ENCODE assay signal across 18 mouse cellular contexts in genomic region chr5:97301621-97302020, GRCm38 (mm10).
DNase-seq lines count a peak whose midpoint lies in the region; ATAC-seq and TF ChIP-seq lines count a peak whose summit lies in the region.
"Had no signal": no experiment of that assay in that cellular context is flagged by ENCODE, and none has a peak within 500 bp of the region (broad histone marks: within the 10 kb centered on the region; RNA-seq: fewer than 3 reads in every experiment).

No protein-coding gene starts in this region.

- no peak overlapping the region for H3K4me3 ChIP-seq in cerebellum, adult 2 months (replicated peaks; ENCODE audit: insufficient read depth, low read depth, low read length)
- H3K4me3 ChIP-seq in kidney, adult 2 months (ENCODE audit: insufficient read depth, low read depth, low read length), result no peak overlapping the region
- H3K4me3 ChIP-seq: embryonic facial prominence, embryonic 12.5 days; forebrain, embryonic 12.5 days; heart, adult 2 months; heart, embryonic 15.5 days; hindbrain, embryonic 10.5 days had no signal

- H3K36me3 ChIP-seq in kidney, adult 2 months (ENCODE audit: control insufficient read depth, insufficient read depth, low read length), result no peaks in the 10 kb centered on the region
- H3K36me3 ChIP-seq: embryonic facial prominence, embryonic 12.5 days; forebrain, embryonic 12.5 days; heart, embryonic 15.5 days; hindbrain, embryonic 10.5 days had no signal

- TF ChIP-seq POLR2A in cerebellum, adult 2 months (IDR thresholded peaks at IDR 0.05; ENCODE audit: borderline replicate concordance, insufficient read depth, low read length), result no peak
- TF ChIP-seq POLR2A in kidney, adult 2 months (IDR thresholded peaks at IDR 0.05; ENCODE audit: low read depth, low read length), result no peak

- TF ChIP-seq CTCF in cerebellum, adult 2 months (IDR thresholded peaks at IDR 0.05; ENCODE audit: borderline replicate concordance, insufficient read depth, low read depth, low read length), result no peak
- no peak for TF ChIP-seq CTCF in kidney, adult 2 months (conservative IDR thresholded peaks at IDR 0.05; ENCODE audit: insufficient read depth, insufficient read length, low read depth, low read length)

- H3K27ac ChIP-seq in cerebellum, adult 2 months (ENCODE audit: insufficient read depth, low read length), result peak overlapping the region; percentile 51; the same call in 1 of the 2 replicates
- no peak overlapping the region for H3K27ac ChIP-seq in kidney, adult 2 months (ENCODE audit: insufficient read depth, low read depth, low read length)
- H3K27ac ChIP-seq: embryonic facial prominence, embryonic 12.5 days; forebrain, embryonic 12.5 days; heart, adult 2 months; heart, embryonic 15.5 days; hindbrain, embryonic 10.5 days; hindbrain, embryonic 14.5 days had no signal

- H3K4me1 ChIP-seq in cerebellum, adult 2 months (ENCODE audit: control insufficient read depth, insufficient read depth, low read length), result peaks cover 16% of the 10 kb centered on the region; the same call in 1 of the 2 replicates
- no peaks in the 10 kb centered on the region for H3K4me1 ChIP-seq in kidney, adult 2 months (ENCODE audit: control insufficient read depth, insufficient read depth, low read length)
- H3K4me1 ChIP-seq: embryonic facial prominence, embryonic 12.5 days; forebrain, embryonic 12.5 days; heart, embryonic 15.5 days had no signal

- 77% methylated on average over 4 of the region's 4 CpGs for WGBS in cerebellum, adult 2 months
- 79% methylated on average over 4 of the region's 4 CpGs for WGBS in kidney, adult 2 months

- peak in 1 of 2 experiments; percentile 27 for DNase-seq in cerebellum, adult 2 months
- DNase-seq in frontal cortex, postnatal 14 days (ENCODE audit: low spot score in 2 of 2), result no peak
- peak; percentile 26 to 34 for DNase-seq in cerebellum, postnatal 10 days
- no peak for DNase-seq in kidney, adult 2 months
- DNase-seq: adrenal gland, adult 2 months; gastrocnemius, postnatal 14 days; heart, adult 2 months; heart, postnatal 14 days; kidney, adult 8-10 months had no signal

- no peak for ATAC-seq in cerebellum, adult (ENCODE audit: insufficient number of reproducible peaks, low FRiP score, low TSS enrichment)
- ATAC-seq in frontal cortex, adult (ENCODE audit: low TSS enrichment), result 0 out of 2 replicates have a peak, but pooled peaks have one; percentile 50
- ATAC-seq: intestine, embryonic 16.5 days had no signal

- H3K27me3 ChIP-seq in cerebellum, adult 2 months (ENCODE audit: control insufficient read depth, insufficient read depth, low read length), result no peaks in the 10 kb centered on the region
- no peaks in the 10 kb centered on the region for H3K27me3 ChIP-seq in kidney, adult 2 months (replicated peaks; ENCODE audit: control insufficient read depth, insufficient read depth, low read length)
- H3K27me3 ChIP-seq: CH12.LX; embryonic facial prominence, embryonic 12.5 days; forebrain, embryonic 12.5 days; heart, embryonic 15.5 days had no signal

Comparison
In these comparisons a context has a peak if more than half of its experiments do, and no peak if none do; other contexts are left out.
1. DNase-seq: peak in cerebellum, postnatal 10 days (2 of 2); none in frontal cortex, postnatal 14 days (0 of 2) and kidney, adult 2 months (single experiment).